Mouse (Mus musculus): ENCODE results near the gene Tgfbr3l.

- TF ChIP-seq CTCF (IDR thresholded peaks at IDR 0.05; ENCODE audit: extremely low read depth, insufficient read length, insufficient replicate concordance, low read depth, low read length) (no peak), POLR2A (IDR thresholded peaks at IDR 0.05; ENCODE audit: low read depth, low read length) (no peak)
Measured at GRCm38 (mm10) chr8:4247241-4247640, 773 bp upstream of the Tgfbr3l start.
